Mouse (Mus musculus) embryonic fibroblast, embryonic 13.5 days (primary cell): ENCODE measurements at regions not wholly inside any gene's neighbourhood (a gene's known extent, or its start where the extent isn't known, plus 50 kb on each side); places are given as distances from the start of the nearest gene placed in this dataset.

Experiments used
- CTCF ChIP-seq: IDR thresholded peaks from 2 replicates; pipeline ENCODE4 v1.5.1; 2011; ENCODE audit warnings: mild to moderate bottlenecking, control low read depth, low read length, moderate library complexity, borderline replicate concordance; ENCODE audit not compliant: insufficient read depth
- POLR2A ChIP-seq: IDR thresholded peaks from 2 replicates; pipeline ENCODE4 v1.6.1; 2011; ENCODE audit warnings: low read depth, mild to moderate bottlenecking, control low read depth, low read length, moderate library complexity

GRCm38 (mm10) chr9:34381601-34382000 lies 104.1 kb upstream of the Kirrel3 start:
- no peak for TF ChIP-seq POLR2A
- TF ChIP-seq CTCF: no peak
